Mouse (Mus musculus) bone marrow, adult 2 months (tissue): ENCODE measurements around the gene Aaas.

Experiments
- CTCF ChIP-seq: fragments of 200-500 bp; IDR thresholded peaks from 2 replicates; pipeline ENCODE4 v1.5.1; 2011; ENCODE audit warnings: low read length, control low read depth; ENCODE audit not compliant: control insufficient read depth, insufficient read depth
- POLR2A ChIP-seq: fragments of 200-500 bp; IDR thresholded peaks from 2 replicates; pipeline ENCODE4 v1.6.1; 2011; ENCODE audit warnings: low read depth, mild to moderate bottlenecking, control low read depth, low read length, borderline replicate concordance; ENCODE audit not compliant: control insufficient read depth

DNA sequence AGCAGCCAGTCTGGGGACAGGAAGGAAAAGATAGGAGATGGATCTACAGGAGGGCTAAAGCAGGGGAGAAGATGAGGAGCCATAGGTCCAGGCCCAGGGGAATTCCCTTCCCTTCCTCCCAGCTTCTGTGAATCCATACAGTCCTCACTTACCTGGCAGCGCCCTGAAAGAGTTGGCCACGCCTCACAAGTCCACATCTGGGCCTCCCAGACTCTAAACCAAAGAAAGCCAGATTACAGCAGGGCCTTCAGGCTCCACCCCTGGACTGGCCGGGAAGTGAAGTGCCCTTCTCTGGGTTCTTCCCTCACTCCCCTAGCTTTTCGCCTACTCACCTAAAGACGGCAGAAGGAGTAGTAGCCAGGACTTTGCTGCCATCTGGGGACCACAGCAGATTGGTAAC lies 11.0 kb downstream of the Aaas start:
- TF ChIP-seq POLR2A (no peak), CTCF (no peak)
